Mouse (Mus musculus): ENCODE data around the gene Muc1.
"Not testable (repeated sequence)": the region's sequence is repeated elsewhere in the genome, so short reads cannot be mapped to it uniquely, and the experiment has no call there.

Muc1 gene

GRCm38 (mm10) chr3:89210162-89210561, 18.7 kb upstream of the Muc1 start:
- DNase-seq, result no peak

- peak in 1 of 2 experiments; percentile 6 for DNase-seq
Observed at GRCm38 (mm10) chr3:89210731-89211130, 18.1 kb upstream of the Muc1 start.

DNA sequence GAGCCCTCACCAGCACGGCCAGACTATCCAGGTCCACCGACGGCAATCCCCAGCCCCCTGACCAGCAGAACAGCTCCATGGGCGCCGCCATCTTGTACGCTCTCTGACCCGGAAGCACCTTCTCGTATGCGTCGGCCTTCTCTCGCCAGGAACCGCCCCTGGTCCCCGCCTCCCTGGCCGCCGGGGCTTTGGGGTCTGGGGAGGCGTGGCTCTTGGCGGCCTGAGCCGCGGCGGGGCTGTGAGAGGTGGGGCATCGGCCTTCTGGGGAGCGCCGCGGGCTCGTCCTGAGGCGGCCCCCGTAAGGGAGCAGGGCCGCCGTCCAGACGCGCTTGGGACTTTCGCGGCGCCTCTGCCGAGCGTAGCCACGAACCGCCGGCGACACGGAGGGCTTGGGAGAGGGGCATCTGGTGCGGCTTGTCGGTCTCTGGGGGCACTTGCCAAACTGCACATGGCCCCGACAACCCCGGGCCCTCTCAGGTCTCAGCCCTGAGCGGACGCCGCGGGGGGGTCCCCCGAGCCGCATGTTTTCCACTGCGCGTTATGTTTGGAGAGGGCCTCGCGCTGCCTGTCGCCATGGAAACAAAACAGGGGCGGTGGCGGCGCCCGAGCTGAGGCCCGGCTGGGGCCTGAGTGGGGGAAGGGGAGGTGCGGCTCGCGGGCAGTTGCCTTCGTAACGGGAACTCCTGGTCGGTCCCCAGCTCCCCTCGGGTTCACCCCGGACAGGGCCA, 14.9 kb upstream of the Muc1 start:
- peak; percentile 85 to 88 for DNase-seq

DNA sequence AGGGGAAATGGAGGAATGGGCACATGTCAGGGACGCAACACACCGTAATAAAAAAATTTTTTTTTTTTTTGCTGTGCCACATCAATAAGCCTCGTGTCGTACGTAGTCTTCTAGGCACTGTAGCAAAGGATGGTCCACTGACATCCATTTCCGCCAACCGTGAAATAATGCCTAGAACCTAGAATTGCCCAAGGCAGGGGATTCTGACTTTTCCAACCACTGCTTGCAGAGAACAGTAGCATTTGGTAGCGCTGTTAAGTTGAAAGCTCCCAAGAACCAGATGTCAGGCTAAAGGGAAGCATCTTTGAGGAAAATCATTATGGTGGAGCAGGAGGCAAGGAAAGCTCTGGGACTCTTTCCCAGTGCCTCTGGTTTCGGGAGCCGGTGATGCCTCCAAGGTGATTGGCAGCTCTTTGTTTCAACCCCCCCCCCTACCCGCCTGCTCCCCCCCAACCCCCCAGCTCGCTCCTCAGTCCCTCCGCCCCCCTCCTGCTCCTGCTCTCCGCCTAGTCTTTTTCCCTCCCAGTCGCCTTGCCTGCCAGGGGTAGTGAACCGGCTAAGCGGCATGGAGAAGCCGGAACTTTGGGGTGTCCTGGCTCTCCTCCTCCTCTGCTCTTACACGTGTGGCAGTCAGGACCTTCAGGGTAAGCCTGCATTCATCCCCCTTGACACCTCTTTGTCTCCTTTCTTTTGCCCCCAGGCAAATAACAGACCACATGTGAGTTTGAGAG, 14.0 kb upstream of the Muc1 start, which contains the start of gene Thbs3:
TSS of gene Thbs3 (plus strand) at position 500 of the 731 bp plus-strand sequence.
- no peak for DNase-seq

GRCm38 (mm10) chr3:89215853-89216252, 13.0 kb upstream of the Muc1 start:
- peak; percentile 81 for DNase-seq

GRCm38 (mm10) chr3:89216407-89216806, 12.4 kb upstream of the Muc1 start:
- DNase-seq, result not testable (repeated sequence)

DNA sequence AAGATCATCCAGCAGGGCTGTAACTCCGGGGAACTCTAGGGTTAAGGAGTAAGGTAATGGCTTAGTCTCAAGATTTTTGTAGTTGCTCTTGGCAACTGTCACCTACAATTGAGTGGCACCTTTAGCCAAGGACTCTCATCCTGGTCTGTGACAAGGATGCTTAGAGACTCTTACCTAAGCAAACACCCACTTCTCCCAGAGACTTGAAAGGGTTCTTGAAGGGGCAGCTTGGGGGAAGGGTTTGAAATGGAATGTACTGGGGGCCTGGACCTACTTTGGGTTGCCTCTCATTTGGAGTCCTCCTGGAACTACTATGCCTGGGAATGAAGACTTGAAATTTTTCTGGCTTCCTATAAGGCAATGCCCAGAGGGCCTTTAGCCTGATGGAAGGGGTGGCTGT, 10.6 kb upstream of the Muc1 start:
- DNase-seq, result no peak

DNA sequence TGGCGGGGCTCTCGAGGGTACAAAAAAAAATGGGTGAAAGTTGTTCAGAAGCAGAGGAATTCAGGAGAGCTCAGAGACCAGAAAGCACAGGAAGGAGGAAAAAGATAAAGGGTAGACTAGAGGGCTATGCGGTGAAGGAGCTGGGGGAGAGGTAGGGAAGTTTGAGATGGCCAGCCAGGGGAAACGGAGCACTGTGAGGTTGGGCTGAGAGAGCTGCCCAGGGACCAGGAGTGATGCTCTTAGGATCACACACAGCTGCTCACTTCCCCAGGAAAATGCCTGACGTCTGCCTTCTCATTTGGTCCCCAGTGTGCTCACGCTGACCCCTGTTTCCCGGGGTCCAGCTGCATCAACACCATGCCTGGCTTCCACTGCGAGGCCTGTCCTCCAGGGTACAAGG, 9.3 kb upstream of the Muc1 start:
- no peak for DNase-seq

DNA sequence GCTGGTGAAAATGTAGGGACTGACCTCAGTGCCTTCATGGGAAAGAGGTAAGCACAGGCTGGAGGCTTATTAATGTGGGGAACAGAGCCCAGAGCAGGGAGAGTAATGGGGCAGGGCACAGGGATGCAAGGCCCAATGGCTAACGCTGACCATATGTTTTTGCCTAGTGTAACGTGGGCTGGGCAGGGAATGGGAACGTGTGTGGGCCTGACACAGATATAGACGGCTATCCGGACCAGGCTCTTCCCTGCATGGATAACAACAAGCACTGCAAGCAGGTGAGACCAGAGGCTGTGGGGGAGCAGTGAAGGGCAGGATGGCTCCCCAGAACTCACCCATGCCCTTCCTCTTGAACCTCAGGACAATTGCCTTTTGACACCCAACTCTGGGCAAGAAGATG, 7.7 kb upstream of the Muc1 start:
- no peak for DNase-seq

- no peak for DNase-seq
Observed at GRCm38 (mm10) chr3:89224796-89225195, 4.1 kb upstream of the Muc1 start.

GRCm38 (mm10) chr3:89225321-89225815, 3.5 kb upstream of the Muc1 start:
- DNase-seq, result no peak

DNA sequence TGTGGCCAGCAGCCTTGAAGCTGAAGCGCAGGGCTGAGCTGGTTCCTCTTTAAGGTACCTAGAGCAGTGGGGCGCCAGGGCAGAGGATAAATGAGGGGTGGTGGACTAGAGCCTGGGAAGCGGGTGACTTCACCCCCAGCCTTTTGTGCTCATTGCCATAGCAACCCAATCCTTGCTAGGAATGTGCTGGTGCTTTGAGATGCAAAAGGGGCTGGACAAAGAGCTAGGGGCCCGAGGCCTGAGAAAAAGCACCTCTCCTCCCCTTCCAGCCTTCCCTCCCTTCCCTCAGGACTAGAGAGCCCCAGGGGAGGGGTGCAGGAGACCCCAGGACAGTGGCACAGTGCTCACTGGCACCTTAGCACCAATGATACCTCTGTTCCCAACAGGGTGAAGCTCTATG, 2.9 kb upstream of the Muc1 start:
- no peak for DNase-seq

- DNase-seq, result no peak
Observed at GRCm38 (mm10) chr3:89226361-89226760, 2.5 kb upstream of the Muc1 start.

- DNase-seq, result no peak
Observed at GRCm38 (mm10) chr3:89226900-89227299, 2.0 kb upstream of the Muc1 start, which contains the start of gene Mtx1. Gene Mtx1 (minus strand): TSS chr3:89227088.

DNA sequence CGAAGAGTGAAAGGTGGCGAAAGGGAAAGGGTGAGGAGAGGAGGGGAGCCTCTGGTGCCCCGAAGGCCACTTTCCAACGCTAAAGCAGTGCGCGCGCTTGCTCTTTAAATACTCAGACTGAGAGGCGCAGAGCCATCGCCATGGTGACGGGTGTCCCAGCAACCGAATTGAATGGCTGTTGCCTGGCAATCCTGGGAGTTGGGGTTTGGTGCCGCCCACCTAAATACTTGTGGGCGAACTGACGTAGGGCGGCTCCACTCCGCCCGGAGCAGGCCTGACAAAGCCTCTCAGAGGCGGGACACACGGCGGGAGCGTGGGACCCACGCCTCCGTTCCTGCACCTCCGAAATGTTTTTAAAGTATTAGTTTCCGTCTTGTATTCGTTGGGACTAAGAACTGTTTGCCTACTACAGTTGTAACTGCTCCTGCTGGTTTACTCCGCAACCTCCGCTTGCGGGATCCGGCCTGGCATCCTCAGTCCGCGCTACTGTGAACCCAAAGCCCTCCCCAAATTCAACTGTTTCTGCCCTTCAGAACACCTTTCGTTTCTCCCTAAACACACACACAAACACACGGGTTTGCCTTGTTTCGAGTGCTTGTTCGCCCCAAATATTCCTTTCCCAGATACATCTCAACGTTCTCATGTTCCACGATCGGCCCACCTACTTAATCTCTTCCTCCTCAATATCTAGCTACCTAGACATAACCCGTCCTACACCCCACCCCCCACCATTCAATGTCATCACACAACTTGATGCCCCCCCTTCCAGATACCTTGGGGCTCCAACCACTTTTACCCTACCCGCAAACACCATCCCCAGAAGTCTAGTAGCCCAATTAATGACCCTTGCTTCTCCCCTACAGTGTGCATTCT, 1.3 kb upstream of the Muc1 start:
- DNase-seq, result peak; percentile 35 to 61

DNA sequence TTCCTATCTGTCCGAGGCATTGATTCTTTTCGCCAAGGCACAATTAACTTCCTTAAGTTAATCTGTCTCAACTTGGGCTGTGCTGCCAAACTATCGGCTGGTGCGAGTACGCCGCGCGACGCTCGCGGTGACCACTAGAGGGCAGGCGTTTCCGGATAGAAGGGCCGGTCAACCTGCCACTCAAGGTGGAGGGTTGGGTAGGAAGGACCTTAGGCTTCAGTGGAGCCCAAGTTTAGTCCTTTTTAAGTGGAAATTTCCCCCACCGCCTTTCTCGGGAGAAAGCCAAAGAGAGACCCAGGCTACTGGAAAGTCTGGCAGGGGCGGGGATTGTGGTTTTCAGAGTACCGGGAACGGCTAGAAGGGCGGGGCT, 692 bp upstream of the Muc1 start:
- DNase-seq, result peak; percentile 82 to 86

GRCm38 (mm10) chr3:89229276-89229675, 419 bp downstream of the Muc1 start:
- DNase-seq, result no peak

- no peak for DNase-seq
Observed at GRCm38 (mm10) chr3:89230561-89230960, 1.7 kb downstream of the Muc1 start.

DNA sequence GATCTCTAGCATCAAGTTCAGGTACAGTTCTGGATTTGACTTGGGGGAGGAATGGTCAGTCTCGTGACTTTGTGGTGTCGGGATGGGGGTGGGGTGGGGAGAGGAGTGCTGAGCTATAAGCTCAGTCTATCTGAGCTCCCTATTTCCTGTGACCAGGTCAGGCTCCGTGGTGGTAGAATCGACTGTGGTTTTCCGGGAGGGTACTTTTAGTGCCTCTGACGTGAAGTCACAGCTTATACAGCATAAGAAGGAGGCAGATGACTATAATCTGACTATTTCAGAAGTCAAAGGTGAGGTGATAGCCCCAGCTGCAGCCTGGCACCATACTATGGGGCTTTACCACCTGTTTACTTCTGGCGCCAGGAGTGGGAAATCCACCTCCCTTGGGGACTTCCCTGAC, 2.5 kb downstream of the Muc1 start:
- no peak for DNase-seq

- DNase-seq, result no peak
Observed at GRCm38 (mm10) chr3:89231772-89232275, 3.0 kb downstream of the Muc1 start.

GRCm38 (mm10) chr3:89232614-89233013, 3.8 kb downstream of the Muc1 start:
- DNase-seq, result no peak

GRCm38 (mm10) chr3:89233562-89234110, 4.8 kb downstream of the Muc1 start:
- DNase-seq, result no peak

GRCm38 (mm10) chr3:89236516-89236915, 7.7 kb downstream of the Muc1 start:
- DNase-seq, result no peak
